Mouse (Mus musculus): Measurements from ENCODE around the gene Ppan.

GRCm38 (mm10) chr9:20887191-20887590 is 784 bp upstream of the Ppan start:
- TF ChIP-seq CTCF (IDR thresholded peaks at IDR 0.05; ENCODE audit: low read depth, low read length) (no peak), EP300 (IDR thresholded peaks at IDR 0.05; ENCODE audit: insufficient read depth, low read depth, low read length) (no peak)

All from ES-Bruce4 (cell line).